Mouse (Mus musculus) thymus, postnatal 10 days (tissue): ENCODE measurements around the gene 0610040J01Rik.
"Not testable (repeated sequence)": the region's sequence is repeated elsewhere in the genome, so short reads cannot be mapped to it uniquely, and the experiment has no call there.

ENCODE experiments used
- DNase-seq, 2 experiments: peaks; one replicate each; pipeline ENCODE4 v3.0.0; 2021; ENCODE audit warnings: low spot score in 2 of 2

Gene 0610040J01Rik

DNA sequence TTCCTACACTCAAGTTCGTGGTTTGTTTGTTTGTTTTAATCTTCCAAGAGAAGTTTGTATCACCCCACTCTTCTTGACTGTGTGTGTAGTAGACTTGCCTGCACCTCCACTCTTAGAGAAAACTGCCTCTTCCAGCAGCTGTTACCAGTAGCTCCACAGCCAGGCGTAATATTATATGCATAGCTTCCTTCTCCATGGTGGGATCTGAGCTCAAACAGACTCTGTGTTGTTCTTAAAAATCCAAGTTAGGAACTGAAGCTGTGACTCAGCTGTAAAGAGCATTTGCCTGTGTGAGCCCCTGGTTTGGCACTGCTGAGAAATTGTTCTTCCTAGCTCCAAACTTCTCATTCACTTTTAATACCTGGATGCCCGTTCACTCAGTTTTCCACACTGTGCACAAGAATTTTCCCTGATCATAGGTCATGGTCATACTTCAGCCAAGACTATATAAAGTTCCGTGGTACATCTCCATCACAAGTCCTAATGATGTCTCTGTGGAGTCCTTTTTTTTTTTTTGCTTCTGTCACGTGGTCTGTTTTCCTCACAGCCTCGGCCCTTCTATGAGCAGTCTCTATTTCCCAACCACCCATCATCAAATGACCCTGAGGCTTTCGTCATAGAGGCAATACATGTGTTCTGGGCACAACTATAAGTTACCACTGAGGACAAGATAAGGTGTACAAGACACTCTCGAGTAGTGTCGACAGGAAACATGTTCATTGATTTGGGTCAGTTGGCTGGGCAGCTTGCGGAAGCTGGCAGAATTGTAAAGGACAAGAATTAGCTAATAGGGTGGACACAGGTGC is 16.4 kb downstream of the 0610040J01Rik start:
- no peak for DNase-seq

DNA sequence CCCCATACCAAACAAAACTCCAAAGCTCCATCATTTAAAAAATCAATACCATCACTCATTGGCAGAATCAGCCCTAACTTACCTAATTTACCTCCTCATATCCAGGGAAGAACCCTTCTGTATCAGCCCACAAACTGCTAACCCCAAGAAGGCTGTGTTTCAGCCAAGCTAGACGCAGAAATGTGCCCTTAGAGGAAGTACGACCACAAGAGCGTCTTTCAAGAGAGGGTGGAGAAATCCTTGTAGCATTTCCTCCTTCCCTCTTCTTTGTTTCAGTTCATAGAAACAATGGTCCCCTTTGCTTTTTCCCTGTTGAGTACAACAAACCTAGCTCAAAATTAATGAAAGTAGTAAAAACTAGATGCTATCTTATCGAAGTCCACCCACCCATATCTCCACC is 18.9 kb downstream of the 0610040J01Rik start:
- no peak for DNase-seq

GRCm38 (mm10) chr5:63833955-63834354 is 21.8 kb downstream of the 0610040J01Rik start:
- DNase-seq = no peak

DNA sequence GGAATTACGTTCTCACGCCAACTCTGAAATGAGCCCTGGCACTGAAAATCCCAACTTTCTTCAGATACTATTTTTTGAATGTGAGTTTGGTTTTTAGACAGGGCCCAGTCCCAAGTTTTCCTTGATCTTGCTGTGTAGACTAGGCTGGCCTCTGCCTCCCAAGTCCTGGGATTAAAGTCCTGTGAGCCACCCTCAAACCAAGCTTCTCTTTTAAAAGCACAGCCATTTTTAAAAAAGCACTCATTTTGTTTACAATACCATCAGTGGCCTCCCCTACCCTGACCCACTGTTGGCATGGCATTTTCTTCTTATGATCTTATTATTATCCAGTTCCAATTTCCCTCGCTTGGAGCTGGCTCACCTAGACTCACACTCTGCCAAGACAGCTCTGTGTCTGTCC is 22.3 kb downstream of the 0610040J01Rik start:
- no peak for DNase-seq

DNA sequence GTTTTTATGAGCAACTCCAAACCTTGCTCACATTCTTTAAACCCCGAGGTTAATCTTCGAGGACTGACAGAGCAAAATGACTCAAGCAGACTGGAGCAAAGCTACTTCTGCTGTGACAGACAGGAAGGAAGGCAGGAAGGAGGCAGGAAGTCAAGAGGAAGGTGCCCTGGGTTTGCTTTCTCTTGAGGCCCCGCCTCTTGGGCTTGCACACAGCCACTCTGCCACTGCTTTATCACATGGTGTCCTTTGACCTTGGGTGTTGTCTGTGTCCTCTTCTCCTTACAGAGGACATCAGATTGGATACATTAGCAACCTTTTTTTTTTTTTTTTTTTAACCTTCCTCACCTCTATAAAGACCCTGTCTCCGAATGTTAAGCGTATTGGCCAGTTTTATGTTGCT is 25.0 kb downstream of the 0610040J01Rik start:
- no peak for DNase-seq

- no peak for DNase-seq
These were observed 25.7 kb downstream of the 0610040J01Rik start for GRCm38 (mm10) chr5:63837851-63838250.

- no peak for DNase-seq
These were observed 27.7 kb downstream of the 0610040J01Rik start for GRCm38 (mm10) chr5:63839801-63840416.

GRCm38 (mm10) chr5:63847080-63847479 is 34.9 kb downstream of the 0610040J01Rik start:
- DNase-seq = no peak

- no peak for DNase-seq
These were observed 35.5 kb downstream of the 0610040J01Rik start for GRCm38 (mm10) chr5:63847541-63848226.

GRCm38 (mm10) chr5:63858901-63859300 is 46.7 kb downstream of the 0610040J01Rik start:
- DNase-seq = no peak

DNA sequence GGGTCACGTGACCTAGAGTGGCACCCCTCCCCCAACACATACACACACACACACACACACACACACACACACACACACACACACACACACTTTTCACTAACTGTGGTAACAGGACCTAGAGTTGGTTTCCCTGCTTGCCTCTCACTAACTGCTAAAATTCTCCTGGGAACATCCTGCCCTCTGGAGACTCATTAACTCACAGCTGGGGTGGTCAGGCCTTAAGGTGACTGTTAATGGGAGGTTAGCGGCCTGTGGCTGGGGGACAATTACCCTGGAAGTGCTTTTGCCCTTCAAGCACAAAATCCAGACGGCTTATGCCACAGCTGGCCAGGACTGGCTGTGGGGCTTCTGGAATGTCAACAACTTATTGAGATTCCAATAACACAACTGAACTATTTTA is 55.3 kb downstream of the 0610040J01Rik start:
- DNase-seq = no peak

GRCm38 (mm10) chr5:63872176-63872932 is 60.2 kb downstream of the 0610040J01Rik start:
- no peak for DNase-seq

GRCm38 (mm10) chr5:63874880-63875279 is 62.7 kb downstream of the 0610040J01Rik start:
- no peak for DNase-seq

GRCm38 (mm10) chr5:63876081-63876480 is 63.9 kb downstream of the 0610040J01Rik start:
- no peak for DNase-seq

- no peak for DNase-seq
These were observed 66.9 kb downstream of the 0610040J01Rik start for GRCm38 (mm10) chr5:63879026-63879425.

DNA sequence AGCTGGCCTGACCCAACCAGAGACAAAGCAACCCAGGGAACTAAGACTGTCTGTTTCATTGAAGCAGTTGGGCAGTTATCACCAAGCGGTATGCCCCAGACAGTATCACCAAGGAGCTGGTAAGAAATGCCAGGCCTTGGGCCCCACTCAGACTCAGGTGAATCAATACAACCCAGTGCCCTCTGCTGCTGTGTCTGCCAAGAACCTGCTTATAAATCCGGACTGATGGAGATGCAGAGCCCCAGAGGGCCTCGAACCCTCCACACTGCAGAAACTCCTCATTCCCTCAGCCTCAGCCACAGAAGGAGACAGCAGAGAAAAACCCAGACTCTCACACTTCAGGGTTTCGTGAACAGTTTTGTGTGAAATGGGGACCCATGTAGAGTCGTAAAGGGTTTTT is 74.1 kb downstream of the 0610040J01Rik start:
- no peak for DNase-seq

DNA sequence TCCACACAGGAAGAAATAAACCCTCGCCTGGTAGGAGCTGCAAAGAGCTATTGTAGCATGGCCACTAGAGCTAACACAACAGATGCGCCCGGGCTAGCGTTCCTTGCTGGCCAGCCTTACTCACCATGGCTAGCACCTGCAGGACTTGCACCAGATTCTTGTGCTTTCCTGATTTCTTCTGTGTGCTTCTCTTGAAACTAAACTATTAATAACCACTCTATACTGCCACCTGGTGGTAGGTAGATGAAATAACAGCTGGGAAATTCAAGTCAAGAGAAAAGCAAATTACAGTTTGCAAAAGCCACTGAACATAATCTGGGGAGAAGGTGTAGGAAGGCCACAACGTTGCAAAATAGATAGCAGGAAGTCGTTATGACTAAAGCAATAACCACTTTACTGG is 74.5 kb downstream of the 0610040J01Rik start:
- peak in 1 of 2 experiments; percentile 19 for DNase-seq

DNA sequence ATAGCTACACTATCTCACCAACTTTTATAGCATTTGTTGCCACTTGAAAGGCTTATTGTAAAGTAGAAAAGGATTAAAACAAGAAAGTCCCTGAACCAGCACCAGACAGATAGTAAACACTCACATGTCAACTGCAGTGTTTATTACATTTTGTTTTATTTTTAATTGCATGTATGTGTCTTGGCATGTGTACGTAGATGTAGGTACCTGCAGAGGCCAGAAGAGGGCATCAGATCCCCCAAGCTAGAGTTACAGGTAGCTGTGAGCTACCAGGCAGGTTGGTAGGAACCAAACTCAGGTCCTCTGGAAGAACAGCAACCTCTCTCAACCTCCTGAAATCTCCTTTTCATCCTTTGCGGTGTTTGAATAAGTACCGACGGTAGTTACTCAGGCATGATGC is 74.9 kb downstream of the 0610040J01Rik start:
- no peak for DNase-seq

GRCm38 (mm10) chr5:63891241-63891640 is 79.1 kb downstream of the 0610040J01Rik start:
- no peak for DNase-seq

- DNase-seq = no peak
These were observed 79.7 kb downstream of the 0610040J01Rik start for GRCm38 (mm10) chr5:63891912-63892311.

DNA sequence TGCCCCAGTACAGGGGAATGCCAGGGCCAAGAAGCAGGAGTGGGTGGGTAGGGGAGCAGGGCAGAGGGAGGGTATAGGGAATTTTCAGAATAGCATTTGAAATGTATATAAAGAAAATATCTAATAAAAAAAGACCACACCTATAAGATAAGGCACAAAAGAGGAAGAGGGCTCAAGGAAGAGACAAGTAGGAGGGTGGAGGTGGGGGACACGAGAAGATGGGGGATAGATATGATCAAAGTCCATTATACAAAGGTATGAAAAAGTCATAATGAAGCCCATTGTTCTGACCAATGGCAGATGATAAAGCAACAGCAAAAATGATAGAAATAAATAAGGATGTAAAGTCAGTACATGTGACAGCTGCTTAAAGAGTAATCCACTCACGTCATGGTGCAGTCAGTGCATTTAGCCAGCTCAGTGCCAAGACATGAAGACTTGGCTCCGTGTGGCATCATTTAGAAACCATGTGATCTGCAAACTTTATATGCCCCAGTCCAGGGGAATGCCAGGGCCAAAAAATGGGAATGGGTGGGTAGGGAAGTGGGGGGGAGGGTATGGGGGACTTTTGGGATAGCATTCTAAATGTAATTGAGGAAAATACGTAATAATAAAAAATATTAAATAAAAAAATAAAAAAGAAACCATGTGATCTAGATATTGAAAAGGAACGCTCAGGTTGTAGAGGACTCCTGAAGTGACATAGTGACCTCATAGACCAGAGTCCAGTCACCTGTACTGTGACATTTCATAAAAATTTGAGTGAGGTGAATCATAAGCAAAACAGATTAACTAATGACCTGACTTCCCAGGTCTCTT is 85.0 kb downstream of the 0610040J01Rik start:
- DNase-seq = not testable (repeated sequence)
